Mouse (Mus musculus): ENCODE data around the gene Tifa.

The Tifa gene

GRCm38 (mm10) chr3:127826503-127826902 is 36.9 kb downstream of the Tifa start:
- DNase-seq (ENCODE audit: low read depth): no peak

- no peak for DNase-seq (ENCODE audit: low read depth)
Observed at GRCm38 (mm10) chr3:127827123-127827522, 37.5 kb downstream of the Tifa start.

- DNase-seq (ENCODE audit: low read depth): no peak
Observed at GRCm38 (mm10) chr3:127830183-127830582, 40.6 kb downstream of the Tifa start.

- no peak for DNase-seq (ENCODE audit: low read depth)
Observed at GRCm38 (mm10) chr3:127831079-127831478, 41.5 kb downstream of the Tifa start.

- DNase-seq (ENCODE audit: low read depth): no peak
Observed at GRCm38 (mm10) chr3:127834040-127834439, 44.4 kb downstream of the Tifa start.

GRCm38 (mm10) chr3:127835594-127835993 is 46.0 kb downstream of the Tifa start:
- DNase-seq (ENCODE audit: low read depth): no peak

- no peak for DNase-seq (ENCODE audit: low read depth)
Observed at GRCm38 (mm10) chr3:127836798-127837153, 47.2 kb downstream of the Tifa start.

- DNase-seq (ENCODE audit: low read depth): peak; percentile 96
Observed at GRCm38 (mm10) chr3:127837154-127837865, 47.7 kb downstream of the Tifa start, which contains the start of gene Ap1ar. TSS of gene Ap1ar (minus strand) at chr3:127837523.

GRCm38 (mm10) chr3:127837972-127838644 is 48.5 kb downstream of the Tifa start:
- no peak for DNase-seq (ENCODE audit: low read depth)

- no peak for DNase-seq (ENCODE audit: low read depth)
Observed at GRCm38 (mm10) chr3:127841926-127842325, 52.3 kb downstream of the Tifa start.

GRCm38 (mm10) chr3:127843324-127843940 is 53.8 kb downstream of the Tifa start:
- DNase-seq (ENCODE audit: low read depth): no peak

GRCm38 (mm10) chr3:127843941-127844327 is 54.3 kb downstream of the Tifa start:
- no peak for DNase-seq (ENCODE audit: low read depth)

GRCm38 (mm10) chr3:127848088-127848808 is 58.6 kb downstream of the Tifa start:
- DNase-seq (ENCODE audit: low read depth): no peak

GRCm38 (mm10) chr3:127849922-127850321 is 60.3 kb downstream of the Tifa start:
- DNase-seq (ENCODE audit: low read depth): no peak

- no peak for DNase-seq (ENCODE audit: low read depth)
Observed at GRCm38 (mm10) chr3:127850776-127851646, 61.4 kb downstream of the Tifa start.

GRCm38 (mm10) chr3:127852722-127853121 is 63.1 kb downstream of the Tifa start:
- DNase-seq (ENCODE audit: low read depth): no peak

- peak; percentile 78 for DNase-seq (ENCODE audit: low read depth)
Observed at GRCm38 (mm10) chr3:127853431-127854206, 64.0 kb downstream of the Tifa start.

GRCm38 (mm10) chr3:127861340-127861739 is 71.7 kb downstream of the Tifa start:
- no peak for DNase-seq (ENCODE audit: low read depth)

GRCm38 (mm10) chr3:127862479-127862878 is 72.9 kb downstream of the Tifa start:
- DNase-seq (ENCODE audit: low read depth): no peak

GRCm38 (mm10) chr3:127863571-127863970 is 74.0 kb downstream of the Tifa start:
- no peak for DNase-seq (ENCODE audit: low read depth)

GRCm38 (mm10) chr3:127864242-127864641 is 74.6 kb downstream of the Tifa start:
- DNase-seq (ENCODE audit: low read depth): no peak

Data from induced T-regulatory cell, adult 2 months (primary cell).